Mouse (Mus musculus) T-cell, adult 2 months (primary cell): ENCODE data around the gene Flt1.

Experiments used
- DNase-seq: peaks from one replicate; pipeline ENCODE4 v3.0.0; 2022; ENCODE audit warnings: low spot score

The Flt1 gene

GRCm38 (mm10) chr5:147724945-147725830 is 623 bp downstream of the Flt1 start:
- DNase-seq: no peak

GRCm38 (mm10) chr5:147724391-147724790 is 1.4 kb downstream of the Flt1 start:
- DNase-seq: no peak

GRCm38 (mm10) chr5:147723811-147724210 is 2.0 kb downstream of the Flt1 start:
- DNase-seq: no peak

GRCm38 (mm10) chr5:147721438-147721837 is 4.4 kb downstream of the Flt1 start:
- no peak for DNase-seq

- DNase-seq: no peak
These were observed 7.5 kb downstream of the Flt1 start for GRCm38 (mm10) chr5:147718335-147718734.

GRCm38 (mm10) chr5:147716697-147717217 is 9.1 kb downstream of the Flt1 start:
- DNase-seq: no peak

GRCm38 (mm10) chr5:147716276-147716675 is 9.5 kb downstream of the Flt1 start:
- no peak for DNase-seq

- no peak for DNase-seq
These were observed 10.4 kb downstream of the Flt1 start for GRCm38 (mm10) chr5:147715391-147715790.

- DNase-seq: no peak
These were observed 17.3 kb downstream of the Flt1 start for GRCm38 (mm10) chr5:147708500-147708899.

- DNase-seq: no peak
These were observed 18.3 kb downstream of the Flt1 start for GRCm38 (mm10) chr5:147707479-147707878.

- DNase-seq: no peak
These were observed 20.9 kb downstream of the Flt1 start for GRCm38 (mm10) chr5:147704890-147705289.

GRCm38 (mm10) chr5:147702423-147702822 is 23.4 kb downstream of the Flt1 start:
- DNase-seq: no peak

GRCm38 (mm10) chr5:147701024-147701423 is 24.8 kb downstream of the Flt1 start:
- DNase-seq: no peak

- no peak for DNase-seq
These were observed 27.8 kb downstream of the Flt1 start for GRCm38 (mm10) chr5:147698044-147698443.

GRCm38 (mm10) chr5:147697165-147697564 is 28.6 kb downstream of the Flt1 start:
- DNase-seq: no peak

GRCm38 (mm10) chr5:147692622-147693021 is 33.2 kb downstream of the Flt1 start:
- DNase-seq: no peak

- no peak for DNase-seq
These were observed 42.0 kb downstream of the Flt1 start for GRCm38 (mm10) chr5:147683707-147684323.

- no peak for DNase-seq
These were observed 44.6 kb downstream of the Flt1 start for GRCm38 (mm10) chr5:147681224-147681623.

GRCm38 (mm10) chr5:147680711-147681110 is 45.1 kb downstream of the Flt1 start:
- DNase-seq: no peak

GRCm38 (mm10) chr5:147679316-147679715 is 46.5 kb downstream of the Flt1 start:
- no peak for DNase-seq

GRCm38 (mm10) chr5:147675791-147676190 is 50.0 kb downstream of the Flt1 start:
- DNase-seq: no peak

GRCm38 (mm10) chr5:147671765-147672424 is 53.9 kb downstream of the Flt1 start:
- DNase-seq: no peak
